Mouse (Mus musculus) G1E (cell line): ENCODE data around the gene Dnajb5. TPM values are rescaled to one million over a fixed set of nuclear protein-coding genes. Genes with fewer than 3 reads are reported as not detected.

Source experiments
- ATAC-seq: 2 replicates; pipeline ENCODE4 v1.8.0; 2016; ENCODE audit warnings: mild to moderate bottlenecking; ENCODE audit not compliant: insufficient number of reproducible peaks, poor library complexity, low FRiP score, severe bottlenecking; ENCODE audit errors: extremely low read depth
- DNase-seq: peaks from one replicate; pipeline ENCODE4 v3.0.0; 2012; ENCODE audit warnings: low spot score
- H3K27me3 ChIP-seq: 2 replicates; pipeline ENCODE4 v1.6.1; 2012; ENCODE audit warnings: mild to moderate bottlenecking, low read length, inconsistent platforms; ENCODE audit not compliant: insufficient read depth
- H3K36me3 ChIP-seq: replicated peaks from 2 replicates; pipeline ENCODE3; 2012; ENCODE audit warnings: mild to moderate bottlenecking, inconsistent platforms
- H3K4me1 ChIP-seq: 2 replicates; pipeline ENCODE4 v1.6.1; 2012; ENCODE audit warnings: low read depth, low read length, inconsistent platforms, mixed read lengths; ENCODE audit not compliant: insufficient read depth
- H3K4me3 ChIP-seq: 2 replicates; pipeline ENCODE4 v1.5.1; 2012; ENCODE audit warnings: low read depth, mild to moderate bottlenecking, inconsistent platforms, low read length, moderate library complexity, mixed read lengths
- H3K9me3 ChIP-seq: replicated peaks from 2 replicates; pipeline ENCODE4 v1.6.1; 2012; ENCODE audit warnings: inconsistent platforms
- CTCF ChIP-seq: IDR thresholded peaks from 2 replicates; pipeline ENCODE4 v1.5.1; 2012; ENCODE audit warnings: low read depth, low read length, inconsistent platforms, mixed read lengths
- GATA1 ChIP-seq: IDR thresholded peaks from 2 replicates; pipeline ENCODE4 v1.6.1; 2012; ENCODE audit warnings: borderline replicate concordance, low read length, inconsistent platforms, mixed read lengths
- GATA2 ChIP-seq: IDR thresholded peaks from 2 replicates; pipeline ENCODE4 v1.6.1; 2012; ENCODE audit warnings: low read depth, low read length, inconsistent platforms, borderline replicate concordance
- POLR2AphosphoS5 ChIP-seq: IDR thresholded peaks from 2 replicates; pipeline ENCODE4 v1.6.1; 2012; ENCODE audit warnings: low read depth, low read length, inconsistent platforms; ENCODE audit not compliant: insufficient replicate concordance
- TAL1 ChIP-seq: conservative IDR thresholded peaks from 2 replicates; pipeline ENCODE4 v1.6.1; 2012; ENCODE audit warnings: low read depth, low read length, inconsistent platforms, mixed read lengths
- polyA plus RNA-seq: library from polyadenylated mRNA; stranded (reverse); fragments of >175 nt; gene quantifications from 2 replicates; pipeline ENCODE4 v1.2.3, GENCODE M21; 2012
- total RNA-seq, 2 experiments: library from RNA; stranded (forward) in 1 of 2; stranded (reverse) in 1 of 2; fragments of 200-1000 nt in 1 of 2; fragments of >200 nt in 1 of 2; fragmentation: Nextera tagmentation in 1 of 2; gene quantifications; 2 replicates each; pipeline ENCODE4 v1.2.3; 2014 to 2017

Dnajb5 gene
- total and polyA plus RNA-seq, 3 experiments: 1.2 to 7.5 (median 1.5) TPM

DNA sequence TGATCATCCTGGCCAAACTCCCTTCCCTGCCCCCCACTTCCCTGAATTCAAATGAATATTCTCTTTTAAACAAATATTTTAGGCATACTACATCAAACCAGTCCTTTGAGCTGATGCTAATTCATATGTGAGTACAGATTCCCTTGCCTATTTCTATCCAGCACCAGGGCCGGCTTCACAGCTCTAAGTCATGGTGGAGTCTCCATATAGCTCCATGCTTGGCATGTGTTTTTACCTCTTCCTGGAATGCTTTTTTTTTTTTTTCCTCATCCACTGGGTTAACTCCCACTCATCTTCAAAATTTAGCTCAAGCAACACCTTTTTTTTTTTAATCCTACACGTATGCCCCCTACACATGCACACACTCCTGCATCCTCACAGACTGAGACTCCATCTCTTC lies 28.1 kb upstream of the Dnajb5 start:
- DNase-seq (no peak), ATAC-seq (no peak)
- H3K9me3 ChIP-seq: no peaks in the 10 kb centered on the region
- H3K36me3 ChIP-seq: no peaks in the 10 kb centered on the region
- H3K27me3 ChIP-seq: peaks cover 40% of the 10 kb centered on the region
- H3K4me1 ChIP-seq: peaks cover 16% of the 10 kb centered on the region
- no peak for TF ChIP-seq GATA1
- no peak for TF ChIP-seq POLR2AphosphoS5
- TF ChIP-seq TAL1: no peak
- no peak for TF ChIP-seq GATA2
- TF ChIP-seq CTCF: no peak
- no peak overlapping the region for H3K4me3 ChIP-seq

DNA sequence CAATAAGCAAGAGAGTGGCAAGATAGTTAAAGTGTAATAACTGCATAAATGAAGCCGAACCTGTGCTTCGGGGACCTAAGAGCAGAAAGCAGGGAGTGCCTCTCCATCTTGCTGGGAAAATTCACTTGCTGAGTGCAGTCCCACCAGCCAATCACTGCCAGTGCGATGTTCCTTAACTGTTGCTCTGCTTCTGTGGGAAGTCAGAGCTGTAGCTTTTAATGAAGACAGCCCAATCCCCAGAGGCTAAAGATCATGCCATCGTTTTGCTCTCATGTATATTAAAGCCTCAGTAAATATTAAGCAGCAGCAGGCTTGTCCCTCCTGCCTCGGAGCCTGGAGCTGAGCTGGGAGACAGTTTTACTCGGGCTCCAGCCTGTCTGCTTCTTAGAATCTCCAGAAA lies 27.6 kb upstream of the Dnajb5 start:
- Histone ChIP-seq H3K36me3 (no peaks in the 10 kb centered on the region), H3K27me3 (peaks cover 36% of the 10 kb centered on the region), H3K9me3 (no peaks in the 10 kb centered on the region), H3K4me1 (peaks cover 11% of the 10 kb centered on the region), H3K4me3 (no peak overlapping the region)
- DNase-seq (no peak), ATAC-seq (no peak)
- TF ChIP-seq POLR2AphosphoS5 (no peak), GATA1 (no peak), TAL1 (no peak), GATA2 (no peak)

DNA sequence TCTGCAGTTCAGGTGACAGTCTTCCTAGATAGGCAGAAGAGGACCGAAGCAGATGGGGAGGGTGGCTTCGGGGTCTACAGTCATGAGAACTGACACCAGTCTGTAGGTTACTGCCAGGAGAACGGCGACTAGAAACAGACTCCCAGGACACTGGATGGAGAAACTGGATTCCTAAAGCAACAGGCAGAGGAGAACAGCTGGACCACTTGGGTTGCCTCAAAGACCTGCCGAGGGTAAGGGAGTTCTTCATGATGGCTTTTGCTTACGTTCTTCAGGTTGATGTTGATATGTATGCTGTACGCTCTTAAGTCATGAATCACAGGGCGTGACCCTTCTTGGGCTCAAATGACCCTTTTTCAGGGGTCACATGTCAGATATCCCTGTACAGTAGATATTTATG lies 27.2 kb upstream of the Dnajb5 start:
- no peak overlapping the region for H3K4me3 ChIP-seq
- TF ChIP-seq POLR2AphosphoS5 (no peak), TAL1 (no peak), CTCF (no peak), GATA1 (no peak), GATA2 (no peak)
- H3K4me1 ChIP-seq: peaks cover 7% of the 10 kb centered on the region
- H3K27me3 ChIP-seq: peaks cover 33% of the 10 kb centered on the region
- DNase-seq: no peak
- no peaks in the 10 kb centered on the region for H3K36me3 ChIP-seq
- H3K9me3 ChIP-seq: no peaks in the 10 kb centered on the region
- ATAC-seq: no peak

GRCm38 (mm10) chr4:42924095-42924710 lies 25.4 kb upstream of the Dnajb5 start:
- H3K9me3 ChIP-seq: peaks cover 3% of the 10 kb centered on the region; the same call in 1 of the 2 replicates
- no peaks in the 10 kb centered on the region for H3K36me3 ChIP-seq
- no peak for TF ChIP-seq TAL1
- TF ChIP-seq POLR2AphosphoS5: no peak
- TF ChIP-seq GATA2: no peak
- no peak for TF ChIP-seq GATA1
- TF ChIP-seq CTCF: no peak
- ATAC-seq (no peak), DNase-seq (no peak)
- H3K27me3 ChIP-seq: peaks cover 16% of the 10 kb centered on the region
- no peak overlapping the region for H3K4me3 ChIP-seq
- H3K4me1 ChIP-seq: 0 out of 2 replicates have a peak, but pooled peaks cover 3% of the 10 kb centered on the region

DNA sequence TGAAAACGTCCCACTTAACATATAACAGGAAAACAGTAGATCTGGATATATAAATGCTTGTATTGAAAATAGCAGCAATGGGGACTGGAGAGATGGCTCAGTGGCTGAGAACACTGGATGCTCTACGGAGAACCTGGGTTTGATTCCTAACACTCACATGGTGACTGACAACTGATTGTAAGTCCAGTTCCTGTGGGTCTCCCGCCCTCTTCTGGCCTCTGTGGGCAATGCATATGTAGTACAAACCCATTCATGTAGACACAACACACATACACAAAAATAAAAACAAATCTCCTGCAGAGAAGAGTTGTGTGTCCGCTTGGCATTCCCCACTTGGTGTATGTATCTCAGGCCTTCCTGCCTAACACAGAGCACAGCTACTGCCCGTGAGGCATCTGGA lies 21.4 kb upstream of the Dnajb5 start:
- TF ChIP-seq POLR2AphosphoS5: no peak
- TF ChIP-seq GATA1: no peak
- no peak for TF ChIP-seq TAL1
- TF ChIP-seq CTCF: no peak
- no peak for TF ChIP-seq GATA2
- Histone ChIP-seq H3K27me3 (peaks cover 11% of the 10 kb centered on the region), H3K9me3 (peaks cover 3% of the 10 kb centered on the region; the same call in 1 of the 2 replicates), H3K4me1 (no peaks in the 10 kb centered on the region), H3K36me3 (no peaks in the 10 kb centered on the region), H3K4me3 (no peak overlapping the region)
- DNase-seq: no peak
- no peak for ATAC-seq

GRCm38 (mm10) chr4:42928952-42929351 lies 20.7 kb upstream of the Dnajb5 start:
- no peak for TF ChIP-seq TAL1
- TF ChIP-seq GATA2: no peak
- no peak for TF ChIP-seq GATA1
- no peak for TF ChIP-seq POLR2AphosphoS5
- TF ChIP-seq CTCF: no peak
- Histone ChIP-seq H3K27me3 (peaks cover 16% of the 10 kb centered on the region), H3K36me3 (no peaks in the 10 kb centered on the region), H3K4me1 (peaks cover 2% of the 10 kb centered on the region; the same call in 1 of the 2 replicates), H3K9me3 (peaks cover 3% of the 10 kb centered on the region; the same call in 1 of the 2 replicates), H3K4me3 (no peak overlapping the region)
- ATAC-seq: no peak
- DNase-seq: no peak
